Mouse (Mus musculus) cerebellum, adult 2 months (tissue): ENCODE data around the gene Tmem56.

Experiments used
- CTCF ChIP-seq: fragments of 200-500 bp; IDR thresholded peaks from 2 replicates; pipeline ENCODE4 v1.5.1; 2011; ENCODE audit warnings: low read depth, mild to moderate bottlenecking, control low read depth, low read length, moderate library complexity, borderline replicate concordance; ENCODE audit not compliant: insufficient read depth
- POLR2A ChIP-seq: fragments of 200-500 bp; IDR thresholded peaks from 2 replicates; pipeline ENCODE4 v1.6.1; 2011; ENCODE audit warnings: low read length, control low read depth, borderline replicate concordance; ENCODE audit not compliant: insufficient read depth

DNA sequence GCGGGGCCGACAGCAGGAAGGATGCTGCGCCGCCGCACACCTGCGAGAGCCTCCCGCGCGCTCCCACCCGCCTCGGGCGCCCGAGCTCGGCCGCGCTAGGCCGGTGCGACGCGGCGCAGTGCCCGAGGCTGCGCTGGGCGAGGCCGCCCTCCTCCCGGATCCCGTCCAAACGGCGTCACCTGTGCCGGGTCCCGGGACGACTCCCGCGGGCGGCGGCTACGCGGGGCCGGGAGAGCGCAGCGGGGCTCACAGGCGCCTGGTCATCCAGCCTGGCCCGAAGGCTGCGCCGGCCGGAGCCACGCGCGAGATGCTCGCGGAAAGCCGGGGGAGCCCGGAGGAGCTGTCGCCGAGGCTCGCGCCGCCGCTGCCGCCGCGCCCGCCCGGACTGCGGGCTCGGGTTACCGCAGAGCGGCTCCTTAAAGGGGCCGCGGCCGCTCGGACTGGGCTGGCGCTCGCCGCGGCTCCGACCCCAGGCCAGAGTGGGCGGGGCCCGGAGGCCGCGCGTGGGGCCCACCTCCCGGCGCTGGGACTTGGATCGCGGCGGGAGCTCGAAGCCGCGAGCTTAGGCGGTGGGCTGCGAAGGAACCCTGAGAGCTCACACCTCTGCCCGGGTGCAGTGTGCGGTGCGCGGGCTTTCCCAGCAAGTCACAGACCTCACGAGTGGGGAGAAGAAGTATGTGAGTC, 20.2 kb downstream of the Tmem56 start:
- TF ChIP-seq POLR2A (peak; percentile 41; the same call in 1 of the 2 replicates), CTCF (no peak)
